8 mouse cellular contexts compared by ENCODE assay signal in the genomic region with DNA sequence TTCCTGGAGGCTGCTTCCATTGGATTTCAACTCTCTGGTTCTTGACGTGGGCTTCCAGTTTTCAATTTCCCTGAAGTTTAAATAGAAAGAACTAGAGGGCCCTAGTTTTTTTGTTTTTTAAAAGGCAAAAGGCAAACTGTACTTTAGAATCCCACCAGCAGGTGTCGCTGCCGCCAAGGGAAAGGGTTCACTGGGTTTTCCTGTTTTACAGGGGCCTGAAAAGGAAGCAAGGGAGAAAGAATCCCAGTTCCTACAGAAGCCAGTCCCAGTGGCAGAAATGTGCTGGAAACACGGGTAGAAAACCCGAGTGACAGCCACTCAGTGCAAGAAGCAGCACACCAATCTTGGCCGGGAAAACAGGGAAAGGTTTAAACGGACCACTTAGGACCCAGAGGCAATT. TPM values are rescaled to one million over a fixed set of nuclear protein-coding genes. Genes with fewer than 3 reads are reported as not detected.
A peak's percentile ranks its signal among the peaks of the same experiment; 100 is the strongest.
DNase-seq lines count a peak whose midpoint lies in the region; ATAC-seq and TF ChIP-seq lines count a peak whose summit lies in the region.

No protein-coding gene starts in this region.

- peak; percentile 57 for TF ChIP-seq CTCF in olfactory bulb, adult 2 months (IDR thresholded peaks at IDR 0.05; ENCODE audit: insufficient read depth, low read depth, low read length)

- WGBS in kidney, embryonic 15.5 days, result 7% methylated on average over 7 of the region's 7 CpGs
- WGBS in olfactory bulb, adult 2 months, result 7% methylated on average over 7 of the region's 7 CpGs

- H3K27me3 ChIP-seq in kidney, embryonic 15.5 days, result no peaks in the 10 kb centered on the region

- ATAC-seq in kidney, embryonic 15.5 days (replicated peaks; ENCODE audit: low FRiP score), result no peak

- H3K9ac ChIP-seq in kidney, embryonic 15.5 days, result no peak overlapping the region

- peak; percentile 38 for DNase-seq in kidney, adult 11 months
- peak; percentile 54 for DNase-seq in adrenal gland, adult 8-10 months
- DNase-seq in embryo, embryonic 11.5 days (ENCODE audit: low read depth, low spot score), result peak; percentile 69
- DNase-seq in heart, postnatal 25 days (ENCODE audit: low spot score), result peak; percentile 35
- peak; percentile 73 to 82 for DNase-seq in left cerebral cortex, postnatal 10 days (ENCODE audit: extremely low spot score in 1 of 2, low spot score in 2 of 2)
- DNase-seq in thymus, postnatal 14 days, result peak; percentile 81

- H3K4me1 ChIP-seq in kidney, embryonic 15.5 days, result peaks cover 3% of the 10 kb centered on the region; the same call in 1 of the 2 replicates
- peaks cover 2% of the 10 kb centered on the region for H3K4me1 ChIP-seq in olfactory bulb, adult 2 months (ENCODE audit: control insufficient read depth, insufficient read depth, low read length)

- no peak for TF ChIP-seq POLR2A in olfactory bulb, adult 2 months (IDR thresholded peaks at IDR 0.05; ENCODE audit: insufficient read depth, low read depth, low read length)

- no peaks in the 10 kb centered on the region for H3K9me3 ChIP-seq in kidney, embryonic 15.5 days (replicated peaks)

- intact Hi-C loops in heart, postnatal 25 days (cut with DNase I), result loop anchor here (1.0 to 5.0 kb wide), 3 partner anchors 188 to 309 kb away; no protein-coding TSS in a partner anchor
- intact Hi-C loops in left cerebral cortex, postnatal 10 days (cut with DNase I), result loop anchor here (2.0 to 5.0 kb wide), 2 partner anchors 187 to 244 kb away; no protein-coding TSS in a partner anchor

- no peak overlapping the region for H3K4me3 ChIP-seq in kidney, embryonic 15.5 days (replicated peaks)
- H3K4me3 ChIP-seq in olfactory bulb, adult 2 months (ENCODE audit: insufficient read depth, low read depth, low read length), result no peak overlapping the region

- H3K27ac ChIP-seq in kidney, embryonic 15.5 days, result no peak overlapping the region
- no peak overlapping the region for H3K27ac ChIP-seq in olfactory bulb, adult 2 months (ENCODE audit: insufficient read depth, low read depth, low read length)

- H3K4me2 ChIP-seq in kidney, embryonic 15.5 days, result no peak overlapping the region

- no peaks in the 10 kb centered on the region for H3K36me3 ChIP-seq in kidney, embryonic 15.5 days

RNA-seq across cellular contexts. Expression of a gene that starts 8.8 kb away (rescaled TPM):
- 162 and 170 TPM in 2 replicates for polyA plus RNA-seq in kidney, embryonic 15.5 days (2015; fragmentation: Nextera tagmentation; extraction: Ambion mirVana)
- 100 to 1,000 TPM; 154 to 180 (median 171) TPM for total RNA-seq in adrenal gland, adult 8-10 months (2022)
- 10 to 100 TPM; 55.1 to 62.3 TPM for total RNA-seq in heart, postnatal 25 days (2021)
- 100 to 1,000 TPM; 223 to 224 TPM for total RNA-seq in left cerebral cortex, postnatal 10 days (2021)
- 66.5 and 504 TPM in 2 replicates for polyA plus RNA-seq in olfactory bulb, adult 2 months (2012; ENCODE audit: insufficient read depth, insufficient read length, low replicate concordance, missing spikeins)

RNA-seq across cellular contexts. Expression of a gene that starts 8.9 kb away (rescaled TPM):
- polyA plus RNA-seq in kidney, embryonic 15.5 days (2015; fragmentation: Nextera tagmentation; extraction: Ambion mirVana), result 9.9 and 10.2 TPM in 2 replicates
- 10 to 100 TPM; 66.2 to 77.3 (median 70.0) TPM for total RNA-seq in adrenal gland, adult 8-10 months (2022)
- 10 to 100 TPM; 65.6 to 67.2 TPM for total RNA-seq in heart, postnatal 25 days (2021)
- total RNA-seq in left cerebral cortex, postnatal 10 days (2021), result 10 to 100 TPM; 77.0 to 82.3 TPM
- polyA plus RNA-seq in olfactory bulb, adult 2 months (2012; ENCODE audit: insufficient read depth, insufficient read length, low replicate concordance, missing spikeins), result 51.7 TPM in 1 of 2 replicates, not detected in the other

RNA-seq across cellular contexts. Expression of a gene that starts 48.7 kb away (rescaled TPM):
- 37.3 and 39.3 TPM in 2 replicates for polyA plus RNA-seq in kidney, embryonic 15.5 days (2015; fragmentation: Nextera tagmentation; extraction: Ambion mirVana)
- 100 to 1,000 TPM; 180 to 380 (median 226) TPM for total RNA-seq in adrenal gland, adult 8-10 months (2022)
- total RNA-seq in heart, postnatal 25 days (2021), result 10 to 100 TPM; 70.9 to 76.5 TPM
- total RNA-seq in left cerebral cortex, postnatal 10 days (2021), result 100 to 1,000 TPM; 104 to 115 TPM
- polyA plus RNA-seq in olfactory bulb, adult 2 months (2012; ENCODE audit: insufficient read depth, insufficient read length, low replicate concordance, missing spikeins), result 1,119 TPM in 1 of 2 replicates, not detected in the other
